Mouse (Mus musculus): ENCODE results near the gene Klhl22. TPM values are rescaled to one million over a fixed set of nuclear protein-coding genes. Genes with fewer than 3 reads are reported as not detected.
A peak's percentile ranks its signal among the peaks of the same experiment; 100 is the strongest.

Gene Klhl22
- total RNA-seq (2012; rRNA removed) (not detected in 2 replicates), total RNA-seq (2014; rRNA removed) (not detected in 2 replicates), polyA plus RNA-seq (2012; ENCODE audit: insufficient read length, low read depth) (not detected in 2 replicates)

DNA sequence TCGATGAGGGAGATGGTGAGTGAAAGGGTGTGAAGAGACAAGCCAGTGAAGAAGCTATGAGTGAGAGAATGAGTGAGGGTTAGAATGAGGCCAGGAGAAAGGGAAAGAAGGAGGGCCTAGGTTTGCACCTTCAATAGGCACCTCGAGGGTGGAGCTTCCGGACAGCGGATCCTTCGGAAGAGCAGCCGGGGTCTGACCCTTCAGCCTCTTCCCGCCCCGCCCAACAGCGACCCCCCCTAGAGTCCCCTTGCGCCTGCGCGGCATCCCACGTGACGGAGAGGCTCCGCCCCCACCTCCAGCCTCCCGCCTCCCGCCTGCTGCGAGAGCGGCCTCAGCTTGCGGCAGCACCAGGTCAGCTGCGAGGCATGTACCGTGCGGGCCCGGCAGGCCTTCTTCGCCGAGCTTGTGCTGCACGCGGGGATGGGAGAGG is at the start of gene Klhl22:
TSS of gene Klhl22 (plus strand) at position 275 of the 430 bp plus-strand sequence.
- H3K4me2 ChIP-seq (ENCODE audit: insufficient read depth, low read depth, poor library complexity, severe bottlenecking) = no peak within 1 kb of the TSS
- peaks cover 10% of the 10 kb centered on the region for H3K27me3 ChIP-seq (replicated peaks)
- no peaks in the 10 kb centered on the region for H3K4me1 ChIP-seq (ENCODE audit: control insufficient read depth in 1 of 2, insufficient read depth in 2 of 2)
- no peak within 1 kb of the TSS for H3K27ac ChIP-seq (ENCODE audit: insufficient read depth, low read depth)
- dilution Hi-C loops (cut with MboI; ENCODE audit: extremely low pct_ligation_motif_present, extremely low pct_unique_long_range_greater_than_20kb, low sequenced_read_pairs) = no loop called here
- H3K9ac ChIP-seq (ENCODE audit: insufficient read depth, low read depth) = no peak within 1 kb of the TSS
- peaks cover 13% of the 10 kb centered on the region for H3K9me3 ChIP-seq (replicated peaks; ENCODE audit: low read length)
- in situ Hi-C loops (cut with MboI; ENCODE audit: low pct_ligation_motif_present, low pct_unique_long_range_greater_than_20kb, low sequenced_read_pairs) = no loop called here
- DNase-seq (ENCODE audit: extremely low read depth) = no peak
- H3K36me3 ChIP-seq (replicated peaks in 1 of 2; ENCODE audit: control insufficient read depth in 1 of 2, insufficient read depth in 1 of 2, low read length in 1 of 2) = no peaks in the 10 kb centered on the region
- TF ChIP-seq ZNF384 (IDR thresholded peaks at IDR 0.05; ENCODE audit: low read depth, low read length) = no peak
- H3K79me2 ChIP-seq (replicated peaks; ENCODE audit: control insufficient read depth, extremely low read depth, insufficient read depth, poor library complexity, severe bottlenecking) = no peaks in the 10 kb centered on the region
- H3K4me3 ChIP-seq (replicated peaks in 1 of 3; ENCODE audit: low read depth in 2 of 3, low read length in 2 of 3, poor library complexity in 1 of 3) = no peak within 1 kb of the TSS

GRCm38 (mm10) chr16:17717791-17718190 is 41.6 kb upstream of the Klhl22 start:
- Histone ChIP-seq H3K4me3 (replicated peaks in 1 of 3; ENCODE audit: low read depth in 2 of 3, low read length in 2 of 3, poor library complexity in 1 of 3) (no peak overlapping the region), H3K9me3 (replicated peaks; ENCODE audit: low read length) (no peaks in the 10 kb centered on the region), H3K27ac (ENCODE audit: insufficient read depth, low read depth) (no peak overlapping the region), H3K27me3 (replicated peaks) (no peaks in the 10 kb centered on the region), H3K36me3 (replicated peaks in 1 of 2; ENCODE audit: control insufficient read depth in 1 of 2, insufficient read depth in 1 of 2, low read length in 1 of 2) (peaks cover 4 to 57% of the 10 kb centered on the region in 2 experiments), H3K9ac (ENCODE audit: insufficient read depth, low read depth) (no peak overlapping the region), H3K79me2 (replicated peaks; ENCODE audit: control insufficient read depth, extremely low read depth, insufficient read depth, poor library complexity, severe bottlenecking) (peaks cover 93% of the 10 kb centered on the region), H3K4me1 (ENCODE audit: control insufficient read depth in 1 of 2, insufficient read depth in 2 of 2) (peaks cover 3 to 25% of the 10 kb centered on the region in 2 experiments; a peak in 3 of 4 replicates), H3K4me2 (ENCODE audit: insufficient read depth, low read depth, poor library complexity, severe bottlenecking) (no peak overlapping the region)
- dilution Hi-C loops (cut with MboI; ENCODE audit: extremely low pct_ligation_motif_present, extremely low pct_unique_long_range_greater_than_20kb, low sequenced_read_pairs) = no loop called here
- no peak for DNase-seq (ENCODE audit: extremely low read depth)
- in situ Hi-C loops (cut with MboI; ENCODE audit: low pct_ligation_motif_present, low pct_unique_long_range_greater_than_20kb, low sequenced_read_pairs) = no loop called here
- no peak for TF ChIP-seq ETS1 (conservative IDR thresholded peaks at IDR 0.05; ENCODE audit: low read depth, low read length)
- no peak for TF ChIP-seq CTCF (conservative IDR thresholded peaks at IDR 0.05 in 1 of 2, IDR thresholded peaks at IDR 0.05 in 1 of 2; ENCODE audit: low read depth in 2 of 2, low read length in 2 of 2)
- TF ChIP-seq ELF1 (IDR thresholded peaks at IDR 0.05; ENCODE audit: low read depth, low read length) = no peak

- Histone ChIP-seq H3K4me2 (ENCODE audit: insufficient read depth, low read depth, poor library complexity, severe bottlenecking) (peak overlapping the region; percentile 87), H3K9me3 (replicated peaks; ENCODE audit: low read length) (no peaks in the 10 kb centered on the region), H3K27ac (ENCODE audit: insufficient read depth, low read depth) (peak overlapping the region; percentile 37), H3K9ac (ENCODE audit: insufficient read depth, low read depth) (peak overlapping the region; percentile 80), H3K4me3 (replicated peaks in 1 of 3; ENCODE audit: low read depth in 2 of 3, low read length in 2 of 3, poor library complexity in 1 of 3) (peak overlapping the region; percentile 72 to 75 (median 75)), H3K4me1 (ENCODE audit: control insufficient read depth in 1 of 2, insufficient read depth in 2 of 2) (peaks cover 7 to 28% of the 10 kb centered on the region in 2 experiments), H3K36me3 (replicated peaks in 1 of 2; ENCODE audit: control insufficient read depth in 1 of 2, insufficient read depth in 1 of 2, low read length in 1 of 2) (peaks cover 2 to 32% of the 10 kb centered on the region in 2 experiments), H3K79me2 (replicated peaks; ENCODE audit: control insufficient read depth, extremely low read depth, insufficient read depth, poor library complexity, severe bottlenecking) (peaks cover 62% of the 10 kb centered on the region), H3K27me3 (replicated peaks) (no peaks in the 10 kb centered on the region)
- DNase-seq (ENCODE audit: extremely low read depth) = peak; percentile 71
- dilution Hi-C loops (cut with MboI; ENCODE audit: extremely low pct_ligation_motif_present, extremely low pct_unique_long_range_greater_than_20kb, low sequenced_read_pairs) = no loop called here
- TF ChIP-seq RAD21 (IDR thresholded peaks at IDR 0.05; ENCODE audit: low read depth, low read length) (no peak), SIN3A (IDR thresholded peaks at IDR 0.05; ENCODE audit: low read length) (peak; percentile 45; the same call in 1 of the 2 replicates), IRF4 (IDR thresholded peaks at IDR 0.05; ENCODE audit: low read depth, low read length) (peak; percentile 48), PAX5 (IDR thresholded peaks at IDR 0.05; ENCODE audit: low read length) (no peak), KAT2A (IDR thresholded peaks at IDR 0.05; ENCODE audit: insufficient replicate concordance, low read length) (0 out of 2 replicates have a peak, but pooled peaks have one; percentile 39), BHLHE40 (IDR thresholded peaks at IDR 0.05; ENCODE audit: low read depth, low read length) (peak; percentile 44; the same call in 1 of the 2 replicates), MAFK (IDR thresholded peaks at IDR 0.05; ENCODE audit: insufficient replicate concordance, low read length) (peak; percentile 43; the same call in 1 of the 2 replicates), ZC3H11A (IDR thresholded peaks at IDR 0.05; ENCODE audit: low read depth, low read length) (no peak), MXI1 (IDR thresholded peaks at IDR 0.05; ENCODE audit: low read depth, low read length) (peak; percentile 94), ETS1 (conservative IDR thresholded peaks at IDR 0.05; ENCODE audit: low read depth, low read length) (peak; percentile 42), EP300 (IDR thresholded peaks at IDR 0.05; ENCODE audit: low read length) (no peak), E2F4 (IDR thresholded peaks at IDR 0.05; ENCODE audit: insufficient replicate concordance, low read depth, low read length) (no peak), POLR2A (IDR thresholded peaks at IDR 0.05; ENCODE audit: low read depth, low read length) (no peak; the same call in 1 of the 2 replicates), MYC (IDR thresholded peaks at IDR 0.05; ENCODE audit: low read depth, low read length) (peak; percentile 77; the same call in 1 of the 2 replicates), MEF2A (IDR thresholded peaks at IDR 0.05; ENCODE audit: borderline replicate concordance, low read depth, low read length) (peak; percentile 32; the same call in 1 of the 2 replicates), JUND (conservative IDR thresholded peaks at IDR 0.05; ENCODE audit: low read depth, low read length) (no peak), MAX (IDR thresholded peaks at IDR 0.05; ENCODE audit: low read length) (peak; percentile 85), ZNF384 (IDR thresholded peaks at IDR 0.05; ENCODE audit: low read depth, low read length) (peak; percentile 77), USF1 (IDR thresholded peaks at IDR 0.05; ENCODE audit: low read depth, low read length) (no peak)
- in situ Hi-C loops (cut with MboI; ENCODE audit: low pct_ligation_motif_present, low pct_unique_long_range_greater_than_20kb, low sequenced_read_pairs) = no loop called here
These were observed 38.2 kb upstream of the Klhl22 start for GRCm38 (mm10) chr16:17721114-17721808.

Measured in CH12.LX (cell line).